Mouse (Mus musculus): ENCODE results near the gene Alb. TPM values are rescaled to one million over a fixed set of nuclear protein-coding genes. Genes with fewer than 3 reads are reported as not detected.

Gene Alb
- total RNA-seq, 2 experiments from 2014 or later: 0.14 TPM; not detected in 1

DNA sequence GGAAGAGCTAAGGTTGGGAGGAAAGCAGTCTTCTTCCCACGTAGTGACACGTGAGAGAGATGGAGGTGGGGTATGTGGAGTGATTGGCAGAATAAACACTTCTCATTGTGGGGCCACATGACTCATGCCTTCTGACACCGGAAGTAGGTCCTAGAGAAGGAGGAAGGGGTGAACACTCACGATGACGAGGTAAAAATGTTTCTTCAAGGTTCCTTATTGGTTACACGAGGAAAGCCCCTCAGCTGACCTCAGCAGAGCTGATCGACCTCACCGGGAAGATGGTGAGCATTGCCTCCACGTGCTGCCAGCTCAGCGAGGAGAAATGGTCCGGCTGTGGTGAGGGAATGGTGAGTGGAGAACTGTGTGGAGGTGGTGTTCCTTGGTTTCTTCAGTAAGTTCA, 44.0 kb downstream of the Alb start:
- no peak for DNase-seq
- no peak for TF ChIP-seq CTCF (IDR thresholded peaks at IDR 0.05)
- no peak overlapping the region for H3K4me3 ChIP-seq
- no peak overlapping the region for H3K27ac ChIP-seq
- intact Hi-C loops (cut with DNase I): no loop called here

GRCm38 (mm10) chr5:90506507-90506906, 45.8 kb downstream of the Alb start:
- intact Hi-C loops (cut with DNase I): no loop called here
- no peak overlapping the region for H3K27ac ChIP-seq
- DNase-seq: no peak
- no peak for TF ChIP-seq CTCF (IDR thresholded peaks at IDR 0.05)
- no peak overlapping the region for H3K4me3 ChIP-seq

GRCm38 (mm10) chr5:90507411-90507949, 46.8 kb downstream of the Alb start:
- Histone ChIP-seq H3K4me3 (no peak overlapping the region), H3K27ac (no peak overlapping the region)
- no peak for DNase-seq
- no peak for TF ChIP-seq CTCF (IDR thresholded peaks at IDR 0.05)
- intact Hi-C loops (cut with DNase I): no loop called here

- Histone ChIP-seq H3K27ac (no peak overlapping the region), H3K4me3 (no peak overlapping the region)
- intact Hi-C loops (cut with DNase I): no loop called here
- TF ChIP-seq CTCF (IDR thresholded peaks at IDR 0.05): no peak
- no peak for DNase-seq
These were observed 49.3 kb downstream of the Alb start for GRCm38 (mm10) chr5:90509828-90510592.

DNA sequence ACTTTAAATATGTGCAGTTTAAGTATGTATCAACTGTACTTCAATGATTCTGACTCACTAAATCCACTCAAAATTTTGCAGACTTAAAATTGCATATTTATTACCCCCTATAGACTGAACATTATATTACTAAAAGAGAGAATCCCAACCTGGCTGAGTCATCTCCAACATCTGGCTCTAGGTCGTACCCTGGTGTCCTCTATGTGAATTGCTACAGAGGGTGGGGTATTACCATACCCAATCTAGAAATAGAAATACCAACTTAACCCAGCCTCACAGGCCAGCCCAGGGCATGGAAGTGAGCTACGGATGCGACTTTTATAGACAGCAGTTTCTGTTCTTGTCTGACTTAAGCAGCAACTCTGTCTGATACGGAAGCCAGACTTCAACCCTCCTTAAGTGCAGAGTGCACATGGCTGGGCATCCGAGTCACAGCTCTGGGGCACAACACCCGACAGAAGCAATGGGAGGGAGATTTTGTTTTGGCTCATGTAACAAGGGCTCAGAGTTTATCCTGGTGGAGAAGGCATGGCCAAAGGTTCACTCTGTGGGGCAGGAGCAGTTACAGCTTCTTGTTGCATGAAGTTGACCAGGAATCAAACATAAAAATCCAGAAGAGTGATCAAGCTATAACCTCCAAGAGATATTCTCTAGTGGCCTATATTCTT, 51.7 kb downstream of the Alb start:
- TF ChIP-seq CTCF (IDR thresholded peaks at IDR 0.05): no peak
- H3K4me3 ChIP-seq: no peak overlapping the region
- H3K27ac ChIP-seq: no peak overlapping the region
- DNase-seq: no peak
- intact Hi-C loops (cut with DNase I): no loop called here

GRCm38 (mm10) chr5:90515561-90515960, 54.9 kb downstream of the Alb start:
- intact Hi-C loops (cut with DNase I): no loop called here
- TF ChIP-seq CTCF (IDR thresholded peaks at IDR 0.05): no peak
- H3K27ac ChIP-seq: no peak overlapping the region

GRCm38 (mm10) chr5:90518356-90519100, 57.8 kb downstream of the Alb start, which contains the start of gene Afm:
TSS of gene Afm (plus strand) at chr5:90518932.
- TF ChIP-seq CTCF (IDR thresholded peaks at IDR 0.05): no peak
- intact Hi-C loops (cut with DNase I): no loop called here

More at GRCm38 (mm10) chr5:90515561-90515960, 54.9 kb downstream of the Alb start:
- no peak for DNase-seq
- no peak overlapping the region for H3K4me3 ChIP-seq

More at GRCm38 (mm10) chr5:90518356-90519100, 57.8 kb downstream of the Alb start, which contains the start of gene Afm:
- H3K4me3 ChIP-seq: no peak within 1 kb of the TSS
- no peak within 1 kb of the TSS for H3K27ac ChIP-seq
- DNase-seq: no peak

Other genes starting within 250 kb of the Alb start
- 10 to 100 TPM in 1 of 2 experiments, 1 to 10 TPM in 1; 8.1 to 11.0 TPM for gene Cox18, start 236.9 kb upstream of the Alb start, total RNA-seq (2021)
- 10 to 100 TPM; 48.2 to 55.3 TPM for gene Ankrd17, start 94.3 kb upstream of the Alb start, total RNA-seq (2021)
- gene Gm9958, start 93.7 kb upstream of the Alb start, total RNA-seq (2021): under 1 TPM; 0.47 to 0.56 TPM
- gene Afp, start 29.8 kb downstream of the Alb start, total RNA-seq (2021): not detected
- not detected for gene Afm, start 58.0 kb downstream of the Alb start, total RNA-seq (2021)
- gene 5830473C10Rik, start 100.2 kb downstream of the Alb start, total RNA-seq (2021): not detected
- not detected for gene Rassf6, start 179.8 kb downstream of the Alb start, total RNA-seq (2021)